Mouse (Mus musculus) megakaryocyte, embryonic 14.5 days (primary cell): ENCODE results near the gene Mrpl55.

Experiments used
- FLI1 ChIP-seq: IDR thresholded peaks from 2 replicates; pipeline ENCODE4 v1.6.1; 2012; ENCODE audit warnings: low read length, inconsistent platforms, mixed read lengths
- GATA1 ChIP-seq: IDR thresholded peaks from 3 replicates; pipeline ENCODE4 v1.6.1; 2012; ENCODE audit warnings: mixed read lengths, low read length, inconsistent platforms, borderline replicate concordance

DNA sequence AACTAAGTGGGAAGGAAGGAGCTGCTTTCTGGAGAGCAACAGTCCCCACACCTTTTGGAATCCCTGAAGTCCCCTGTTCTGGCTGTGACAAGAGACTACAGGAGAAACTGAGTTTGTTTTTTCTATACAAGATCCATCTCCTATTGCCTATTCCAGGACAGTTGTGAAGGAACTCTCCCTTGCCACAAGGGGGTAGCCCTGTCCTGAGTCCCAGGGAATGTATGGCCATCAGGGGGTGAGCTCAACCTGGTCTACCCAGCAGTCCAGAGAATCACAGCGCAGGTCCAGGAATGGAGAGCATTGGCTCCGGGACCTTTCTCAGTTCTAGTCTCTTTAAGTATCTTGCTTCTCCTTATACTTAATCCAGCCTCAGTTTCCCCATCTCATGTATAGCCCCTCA is 30.5 kb downstream of the Mrpl55 start:
- no peak for TF ChIP-seq GATA1
- no peak for TF ChIP-seq FLI1
